Mouse (Mus musculus) c-Kit-negative CD71-positive TER-119-positive erythroid progenitor cells, embryonic 14.5 days (primary cell): ENCODE data around the gene Grin2c.

Source experiments
- DNase-seq: peaks from one replicate; pipeline ENCODE4 v3.0.0-alpha.2; 2013; ENCODE audit warnings: low read depth, low spot score

Grin2c gene

GRCm38 (mm10) chr11:115208126-115208525 is 58.9 kb downstream of the Grin2c start:
- no peak for DNase-seq

DNA sequence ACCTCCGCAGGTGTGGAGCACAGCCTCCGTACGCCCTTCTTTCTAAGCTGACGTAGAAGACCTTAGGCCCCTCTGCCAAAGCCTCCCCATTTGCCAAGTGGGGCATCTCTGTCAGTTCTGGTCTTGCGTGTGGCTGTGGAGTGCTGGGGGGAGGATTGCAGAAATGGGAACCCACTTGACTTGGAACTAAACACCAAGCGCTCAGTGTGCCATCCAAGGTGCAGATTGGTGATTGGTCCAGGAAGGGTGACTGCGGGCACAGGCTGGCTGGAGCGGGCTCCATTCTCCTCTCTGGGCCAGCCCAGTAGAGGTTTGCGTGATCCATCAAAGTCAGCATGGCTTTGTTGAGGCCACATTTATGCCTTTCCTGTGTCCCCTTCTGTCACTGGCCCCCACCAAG is 64.3 kb downstream of the Grin2c start:
- no peak for DNase-seq

- DNase-seq = no peak
Measured at GRCm38 (mm10) chr11:115202316-115202715, 64.7 kb downstream of the Grin2c start.

- no peak for DNase-seq
Measured at GRCm38 (mm10) chr11:115200520-115200919, 66.5 kb downstream of the Grin2c start.
